Mouse (Mus musculus) E14TG2a.4 (cell line): Measurements from ENCODE around the gene A930018P22Rik.
"Not testable (repeated sequence)": the region's sequence is repeated elsewhere in the genome, so short reads cannot be mapped to it uniquely, and the experiment has no call there.

Experiments
- CTCF ChIP-seq: conservative IDR thresholded peaks from 2 replicates; pipeline ENCODE4 v1.5.1; 2014; ENCODE audit warnings: low read length
- POU5F1 ChIP-seq: IDR thresholded peaks from 2 replicates; pipeline ENCODE4 v1.6.1; 2014; ENCODE audit warnings: low read length, borderline replicate concordance

DNA sequence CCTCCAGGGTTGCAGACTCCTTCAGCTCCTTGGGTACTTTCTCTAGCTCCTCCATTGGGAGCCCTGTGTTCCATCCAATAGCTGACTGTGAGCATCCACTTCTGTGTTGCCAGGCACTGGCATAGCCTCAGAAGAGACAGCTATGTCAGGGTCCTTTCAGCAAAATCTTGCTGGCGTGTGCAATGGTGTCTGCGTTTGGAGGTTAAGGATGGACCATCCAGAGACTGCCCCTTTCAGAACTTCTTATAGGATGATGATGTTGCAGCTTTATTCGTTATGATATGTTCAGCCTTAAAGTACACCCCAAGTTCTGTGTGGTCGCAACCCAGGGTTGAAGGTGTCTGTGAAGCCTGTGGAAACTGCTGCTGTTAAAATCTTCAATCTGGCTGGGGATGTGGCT lies 25.2 kb upstream of the A930018P22Rik start:
- TF ChIP-seq CTCF, POU5F1: not testable (repeated sequence)
